27 mouse cellular contexts compared by ENCODE assay signal in genomic region chr4:55176026-55176425, GRCm38 (mm10).
"Had no signal": no experiment of that assay in that cellular context is flagged by ENCODE, and none has a peak within 500 bp of the region (broad histone marks: within the 10 kb centered on the region; RNA-seq: fewer than 3 reads in every experiment).

No protein-coding gene starts in this region.

- ATAC-seq: hindbrain, postnatal 0 days; intestine, embryonic 16.5 days had no signal

- H3K27ac ChIP-seq: heart, embryonic 13.5 days; heart, embryonic 15.5 days; hindbrain, embryonic 13.5 days; hindbrain, embryonic 15.5 days; hindbrain, postnatal 0 days; kidney, embryonic 15.5 days; kidney, postnatal 0 days; limb, embryonic 10.5 days; limb, embryonic 12.5 days; liver, embryonic 13.5 days; liver, embryonic 15.5 days had no signal

- H3K9ac ChIP-seq: heart, embryonic 13.5 days; heart, embryonic 15.5 days; hindbrain, embryonic 13.5 days; hindbrain, embryonic 15.5 days; kidney, embryonic 15.5 days; limb, embryonic 12.5 days; liver, embryonic 13.5 days; liver, embryonic 15.5 days had no signal

- H3K9me3 ChIP-seq: heart, embryonic 13.5 days; heart, embryonic 15.5 days; hindbrain, embryonic 13.5 days; hindbrain, embryonic 15.5 days; kidney, embryonic 15.5 days; limb, embryonic 10.5 days; limb, embryonic 12.5 days; liver, embryonic 13.5 days; liver, embryonic 15.5 days had no signal

- H3K4me1 ChIP-seq: hindbrain, embryonic 13.5 days; hindbrain, embryonic 15.5 days; kidney, embryonic 15.5 days; liver, embryonic 13.5 days; liver, embryonic 15.5 days had no signal

- DNase-seq: gastrocnemius, postnatal 14 days; gastrocnemius, postnatal 36 days; heart, adult 18-20 months; heart, postnatal 14 days; heart, postnatal 36 days; kidney, adult 11 months; kidney, adult 2 months; kidney, adult 9 months; kidney, postnatal 14 days; kidney, postnatal 36 days; layer of hippocampus, adult 9-11 months; layer of hippocampus, postnatal 36 days; liver; liver, embryonic 13.5 days had no signal

- H3K4me3 ChIP-seq: heart, embryonic 13.5 days; heart, embryonic 15.5 days; hindbrain, embryonic 13.5 days; hindbrain, embryonic 15.5 days; kidney, embryonic 15.5 days; limb, embryonic 10.5 days; limb, embryonic 12.5 days; liver, embryonic 13.5 days; liver, embryonic 15.5 days had no signal

- H3K36me3 ChIP-seq: heart, embryonic 13.5 days; heart, embryonic 15.5 days; hindbrain, embryonic 13.5 days; hindbrain, embryonic 15.5 days; kidney, embryonic 15.5 days; limb, embryonic 10.5 days; limb, embryonic 12.5 days; liver, embryonic 13.5 days; liver, embryonic 15.5 days had no signal

- H3K4me2 ChIP-seq: heart, embryonic 11.5 days; heart, embryonic 13.5 days; heart, embryonic 15.5 days; hindbrain, embryonic 13.5 days; hindbrain, embryonic 15.5 days; kidney, embryonic 15.5 days; limb, embryonic 12.5 days; liver, embryonic 11.5 days; liver, embryonic 13.5 days; liver, embryonic 15.5 days had no signal

- H3K27me3 ChIP-seq: heart, embryonic 13.5 days; heart, embryonic 15.5 days; hindbrain, embryonic 13.5 days; hindbrain, embryonic 15.5 days; kidney, embryonic 15.5 days; limb, embryonic 12.5 days; liver, embryonic 13.5 days; liver, embryonic 15.5 days had no signal
